Mouse (Mus musculus): ENCODE results near the gene Kcnma1. TPM values are rescaled to one million over a fixed set of nuclear protein-coding genes. Genes with fewer than 3 reads are reported as not detected.

The Kcnma1 gene
- polyA plus RNA-seq, 1 experiment from 2014 or later: 6.0 TPM

DNA sequence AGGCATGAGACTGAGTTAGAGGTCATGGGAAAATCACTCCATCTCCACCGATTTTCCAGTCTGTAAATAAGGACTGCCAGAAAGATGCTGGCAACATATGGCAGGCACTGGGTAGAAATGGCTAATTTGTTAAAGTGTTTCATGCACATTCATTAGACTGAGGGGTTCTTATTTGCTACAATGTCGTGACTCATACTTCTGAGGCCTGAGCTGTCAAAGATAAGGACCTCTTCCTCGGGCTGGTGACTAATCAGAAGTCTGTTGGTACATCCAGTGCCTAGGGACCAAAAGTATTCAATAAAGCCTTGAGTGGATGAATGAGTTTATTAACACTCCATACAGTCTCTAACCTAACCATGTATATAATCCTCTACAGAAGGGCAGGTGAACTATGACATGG is 440.9 kb downstream of the Kcnma1 start:
- no peak for ATAC-seq
- Histone ChIP-seq H3K9me3 (ENCODE audit: control insufficient read depth, low read length) (no peaks in the 10 kb centered on the region), H3K36me3 (ENCODE audit: control insufficient read depth, insufficient read depth, low read length) (no peaks in the 10 kb centered on the region), H3K9ac (ENCODE audit: low read depth, low read length) (no peak overlapping the region), H3K27ac (ENCODE audit: low read length) (no peak overlapping the region), H3K4me3 (ENCODE audit: low read length) (no peak overlapping the region), H3K27me3 (replicated peaks; ENCODE audit: control insufficient read depth, insufficient read depth, low read length) (no peaks in the 10 kb centered on the region), H3K4me1 (ENCODE audit: control insufficient read depth, insufficient read depth, low read length) (no peaks in the 10 kb centered on the region), H3K4me2 (ENCODE audit: low read depth, low read length) (no peak overlapping the region)
- WGBS: 49% methylated on average over 3 of the region's 3 CpGs

GRCm38 (mm10) chr14:23572778-23573177 is 441.5 kb downstream of the Kcnma1 start:
- Histone ChIP-seq H3K36me3 (ENCODE audit: control insufficient read depth, insufficient read depth, low read length) (no peaks in the 10 kb centered on the region), H3K4me2 (ENCODE audit: low read depth, low read length) (no peak overlapping the region), H3K4me1 (ENCODE audit: control insufficient read depth, insufficient read depth, low read length) (no peaks in the 10 kb centered on the region), H3K4me3 (ENCODE audit: low read length) (no peak overlapping the region), H3K9ac (ENCODE audit: low read depth, low read length) (no peak overlapping the region), H3K27ac (ENCODE audit: low read length) (no peak overlapping the region), H3K27me3 (replicated peaks; ENCODE audit: control insufficient read depth, insufficient read depth, low read length) (no peaks in the 10 kb centered on the region), H3K9me3 (ENCODE audit: control insufficient read depth, low read length) (no peaks in the 10 kb centered on the region)
- no peak for ATAC-seq
- 64% methylated on average over 1 of the region's 1 CpGs for WGBS

GRCm38 (mm10) chr14:23570251-23570650 is 444.0 kb downstream of the Kcnma1 start:
- Histone ChIP-seq H3K4me1 (ENCODE audit: control insufficient read depth, insufficient read depth, low read length) (no peaks in the 10 kb centered on the region), H3K4me3 (ENCODE audit: low read length) (no peak overlapping the region), H3K4me2 (ENCODE audit: low read depth, low read length) (no peak overlapping the region), H3K36me3 (ENCODE audit: control insufficient read depth, insufficient read depth, low read length) (no peaks in the 10 kb centered on the region), H3K27ac (ENCODE audit: low read length) (no peak overlapping the region), H3K9ac (ENCODE audit: low read depth, low read length) (no peak overlapping the region), H3K9me3 (ENCODE audit: control insufficient read depth, low read length) (no peaks in the 10 kb centered on the region), H3K27me3 (replicated peaks; ENCODE audit: control insufficient read depth, insufficient read depth, low read length) (no peaks in the 10 kb centered on the region)
- WGBS: 50% methylated on average over 1 of the region's 1 CpGs
- no peak for ATAC-seq

- 91% methylated on average over 3 of the region's 3 CpGs for WGBS
- Histone ChIP-seq H3K27me3 (replicated peaks; ENCODE audit: control insufficient read depth, insufficient read depth, low read length) (no peaks in the 10 kb centered on the region), H3K9ac (ENCODE audit: low read depth, low read length) (no peak overlapping the region), H3K36me3 (ENCODE audit: control insufficient read depth, insufficient read depth, low read length) (no peaks in the 10 kb centered on the region), H3K4me2 (ENCODE audit: low read depth, low read length) (no peak overlapping the region), H3K9me3 (ENCODE audit: control insufficient read depth, low read length) (no peaks in the 10 kb centered on the region), H3K4me3 (ENCODE audit: low read length) (no peak overlapping the region), H3K27ac (ENCODE audit: low read length) (no peak overlapping the region), H3K4me1 (ENCODE audit: control insufficient read depth, insufficient read depth, low read length) (no peaks in the 10 kb centered on the region)
- ATAC-seq: no peak
Observed at GRCm38 (mm10) chr14:23565931-23566330, 448.4 kb downstream of the Kcnma1 start.

DNA sequence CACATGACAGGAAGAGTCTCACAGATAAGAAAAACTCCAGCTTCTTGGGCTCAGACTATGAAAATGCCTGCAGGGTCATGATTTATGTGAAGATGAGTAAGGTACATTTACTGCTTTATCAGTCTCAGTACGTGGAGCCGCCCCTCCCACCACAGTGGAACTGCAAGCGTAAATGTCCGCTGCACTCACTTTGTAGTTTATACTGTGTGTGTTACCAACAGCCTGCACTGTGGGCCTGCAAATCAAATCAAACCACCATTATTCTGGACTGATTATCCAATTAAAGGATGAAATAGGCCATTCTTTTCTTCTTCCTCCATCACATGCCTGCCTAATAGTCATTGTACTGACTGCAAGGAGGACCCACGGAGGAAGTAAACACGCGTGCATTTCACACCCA is 449.8 kb downstream of the Kcnma1 start:
- H3K4me1 ChIP-seq (ENCODE audit: control insufficient read depth, insufficient read depth, low read length): no peaks in the 10 kb centered on the region
- no peak overlapping the region for H3K9ac ChIP-seq (ENCODE audit: low read depth, low read length)
- no peaks in the 10 kb centered on the region for H3K27me3 ChIP-seq (replicated peaks; ENCODE audit: control insufficient read depth, insufficient read depth, low read length)
- H3K36me3 ChIP-seq (ENCODE audit: control insufficient read depth, insufficient read depth, low read length): no peaks in the 10 kb centered on the region
- no peak overlapping the region for H3K27ac ChIP-seq (ENCODE audit: low read length)
- H3K4me2 ChIP-seq (ENCODE audit: low read depth, low read length): no peak overlapping the region
- ATAC-seq: no peak
- H3K4me3 ChIP-seq (ENCODE audit: low read length): no peak overlapping the region
- 60% methylated on average over 7 of the region's 7 CpGs for WGBS
- no peaks in the 10 kb centered on the region for H3K9me3 ChIP-seq (ENCODE audit: control insufficient read depth, low read length)

- Histone ChIP-seq H3K4me3 (ENCODE audit: low read length) (no peak overlapping the region), H3K9me3 (ENCODE audit: control insufficient read depth, low read length) (no peaks in the 10 kb centered on the region), H3K27ac (ENCODE audit: low read length) (no peak overlapping the region), H3K9ac (ENCODE audit: low read depth, low read length) (no peak overlapping the region), H3K4me1 (ENCODE audit: control insufficient read depth, insufficient read depth, low read length) (no peaks in the 10 kb centered on the region), H3K36me3 (ENCODE audit: control insufficient read depth, insufficient read depth, low read length) (no peaks in the 10 kb centered on the region), H3K4me2 (ENCODE audit: low read depth, low read length) (no peak overlapping the region), H3K27me3 (replicated peaks; ENCODE audit: control insufficient read depth, insufficient read depth, low read length) (no peaks in the 10 kb centered on the region)
- 75% methylated on average over 2 of the region's 2 CpGs for WGBS
- no peak for ATAC-seq
Observed at GRCm38 (mm10) chr14:23563180-23563579, 451.1 kb downstream of the Kcnma1 start.

DNA sequence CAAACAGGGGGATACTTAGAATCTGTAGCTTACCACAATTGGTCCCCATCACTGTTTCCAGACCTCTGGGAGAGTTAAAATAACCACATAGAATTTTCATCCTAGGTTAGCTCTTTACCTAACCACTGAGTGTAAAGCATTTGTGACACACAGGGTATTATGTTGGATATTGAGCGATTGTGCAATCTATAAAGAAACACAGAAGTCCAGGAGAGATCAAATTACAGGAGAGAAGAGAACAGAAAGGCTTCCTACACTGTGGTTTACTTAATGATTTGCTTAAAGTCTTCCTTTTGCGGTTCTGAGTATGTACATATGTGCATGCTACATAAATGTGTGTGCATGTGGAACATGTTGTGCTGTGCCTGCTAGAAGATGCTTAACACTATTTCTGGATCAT is 458.6 kb downstream of the Kcnma1 start:
- no peak overlapping the region for H3K9ac ChIP-seq (ENCODE audit: low read depth, low read length)
- ATAC-seq: no peak

DNA sequence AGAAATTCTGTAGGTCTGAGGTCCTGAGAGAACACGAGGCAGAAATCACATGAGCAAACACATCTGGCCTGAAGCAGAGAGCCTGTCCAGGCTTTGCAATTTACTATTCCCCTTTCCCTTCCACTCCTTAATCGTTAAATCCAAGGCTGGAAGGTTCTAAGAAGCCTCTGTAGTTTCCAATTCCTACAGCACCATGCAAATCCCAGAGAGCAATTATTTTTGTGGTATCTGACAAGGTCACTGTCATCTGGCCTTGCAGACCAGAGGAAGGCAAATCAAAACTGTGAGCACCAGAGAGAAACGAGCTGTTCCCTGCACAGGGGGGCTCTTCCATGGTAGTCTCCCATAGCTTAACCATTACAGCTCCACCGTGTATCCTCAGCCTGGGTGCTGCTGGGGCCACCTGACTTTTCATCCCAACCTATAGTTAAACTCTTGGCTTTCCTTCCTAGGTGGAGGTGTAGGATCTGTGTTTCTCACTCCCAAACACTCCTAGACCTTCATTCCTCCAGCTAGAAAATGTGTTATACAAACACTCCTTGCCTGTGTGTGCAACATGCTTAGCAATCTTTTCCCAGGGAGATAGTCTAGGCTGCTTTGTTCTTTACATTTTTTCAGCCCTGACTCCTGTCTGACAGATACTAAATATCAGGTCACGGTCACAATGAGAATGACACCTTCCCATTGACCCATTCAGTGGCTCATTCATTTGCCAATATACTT is 461.9 kb downstream of the Kcnma1 start:
- Histone ChIP-seq H3K9ac (ENCODE audit: low read depth, low read length) (no peak overlapping the region), H3K4me3 (ENCODE audit: low read length) (no peak overlapping the region), H3K4me1 (ENCODE audit: control insufficient read depth, insufficient read depth, low read length) (0 out of 2 replicates have a peak, but pooled peaks cover 2% of the 10 kb centered on the region), H3K36me3 (ENCODE audit: control insufficient read depth, insufficient read depth, low read length) (no peaks in the 10 kb centered on the region), H3K27ac (ENCODE audit: low read length) (no peak overlapping the region), H3K27me3 (replicated peaks; ENCODE audit: control insufficient read depth, insufficient read depth, low read length) (no peaks in the 10 kb centered on the region), H3K9me3 (ENCODE audit: control insufficient read depth, low read length) (no peaks in the 10 kb centered on the region), H3K4me2 (ENCODE audit: low read depth, low read length) (no peak overlapping the region)
- WGBS: 30% methylated on average over 5 of the region's 5 CpGs
- no peak for ATAC-seq

More for the DNA sequence above, 458.6 kb downstream of the Kcnma1 start:
- H3K27ac ChIP-seq (ENCODE audit: low read length): no peak overlapping the region
- H3K9me3 ChIP-seq (ENCODE audit: control insufficient read depth, low read length): no peaks in the 10 kb centered on the region
- no peak overlapping the region for H3K4me2 ChIP-seq (ENCODE audit: low read depth, low read length)
- no peak overlapping the region for H3K4me3 ChIP-seq (ENCODE audit: low read length)
- 0 out of 2 replicates have a peak, but pooled peaks cover 2% of the 10 kb centered on the region for H3K4me1 ChIP-seq (ENCODE audit: control insufficient read depth, insufficient read depth, low read length)
- no peaks in the 10 kb centered on the region for H3K27me3 ChIP-seq (replicated peaks; ENCODE audit: control insufficient read depth, insufficient read depth, low read length)
- H3K36me3 ChIP-seq (ENCODE audit: control insufficient read depth, insufficient read depth, low read length): no peaks in the 10 kb centered on the region
- 65% methylated on average over 2 of the region's 2 CpGs for WGBS

DNA sequence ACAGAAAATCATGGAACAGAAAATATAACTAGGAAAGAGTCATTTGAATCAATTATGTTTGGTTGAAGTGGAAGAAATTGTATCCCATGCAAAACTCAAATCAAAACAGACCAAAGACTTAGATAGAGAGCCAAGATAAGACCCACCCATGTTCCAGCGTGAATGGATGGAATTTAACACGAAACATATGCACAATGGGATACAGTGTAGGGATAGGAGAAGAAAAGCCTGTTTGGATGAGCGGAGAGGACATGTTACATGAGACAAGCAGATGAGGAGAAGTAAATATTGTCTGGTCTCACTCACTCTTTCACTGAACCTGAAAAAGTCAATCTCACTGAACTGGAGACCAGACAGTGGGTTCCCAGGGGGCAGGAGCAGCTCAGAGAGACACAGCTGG is 463.8 kb downstream of the Kcnma1 start:
- Histone ChIP-seq H3K4me1 (ENCODE audit: control insufficient read depth, insufficient read depth, low read length) (0 out of 2 replicates have a peak, but pooled peaks cover 2% of the 10 kb centered on the region), H3K27me3 (replicated peaks; ENCODE audit: control insufficient read depth, insufficient read depth, low read length) (no peaks in the 10 kb centered on the region), H3K4me3 (ENCODE audit: low read length) (no peak overlapping the region), H3K4me2 (ENCODE audit: low read depth, low read length) (no peak overlapping the region), H3K36me3 (ENCODE audit: control insufficient read depth, insufficient read depth, low read length) (no peaks in the 10 kb centered on the region), H3K27ac (ENCODE audit: low read length) (no peak overlapping the region), H3K9me3 (ENCODE audit: control insufficient read depth, low read length) (no peaks in the 10 kb centered on the region), H3K9ac (ENCODE audit: low read depth, low read length) (no peak overlapping the region)
- WGBS: 79% methylated on average over 3 of the region's 3 CpGs
- ATAC-seq: no peak

DNA sequence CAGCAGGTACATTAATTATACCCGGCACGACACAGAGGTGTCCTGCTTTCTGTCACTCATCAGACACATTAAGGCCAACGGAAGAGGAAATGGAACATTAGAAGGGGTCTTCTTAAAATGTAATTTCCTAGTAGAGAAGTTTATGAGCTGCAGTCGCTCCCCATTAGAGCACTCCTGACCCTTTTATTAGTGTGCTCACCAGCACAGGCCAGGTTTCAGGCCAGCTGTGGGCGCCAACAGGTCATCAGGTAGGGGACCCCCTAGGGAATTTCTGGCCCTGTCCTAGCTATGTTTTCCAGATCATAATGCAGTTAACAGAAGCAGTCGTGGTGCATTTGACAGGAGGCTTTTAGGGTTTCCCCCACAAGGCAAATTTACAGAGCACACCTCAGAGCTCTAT is 472.2 kb downstream of the Kcnma1 start:
- Histone ChIP-seq H3K4me1 (ENCODE audit: control insufficient read depth, insufficient read depth, low read length) (no peaks in the 10 kb centered on the region), H3K4me2 (ENCODE audit: low read depth, low read length) (no peak overlapping the region), H3K36me3 (ENCODE audit: control insufficient read depth, insufficient read depth, low read length) (no peaks in the 10 kb centered on the region), H3K9me3 (ENCODE audit: control insufficient read depth, low read length) (no peaks in the 10 kb centered on the region), H3K27ac (ENCODE audit: low read length) (no peak overlapping the region), H3K4me3 (ENCODE audit: low read length) (no peak overlapping the region), H3K9ac (ENCODE audit: low read depth, low read length) (no peak overlapping the region), H3K27me3 (replicated peaks; ENCODE audit: control insufficient read depth, insufficient read depth, low read length) (no peaks in the 10 kb centered on the region)
- 66% methylated on average over 6 of the region's 6 CpGs for WGBS
- ATAC-seq: no peak
